17 mouse cellular contexts compared by ENCODE assay signal in genomic region chr17:24119446-24119845, GRCm38 (mm10).
"Had no signal": no experiment of that assay in that cellular context is flagged by ENCODE, and none has a peak within 500 bp of the region (broad histone marks: within the 10 kb centered on the region; RNA-seq: fewer than 3 reads in every experiment).

No protein-coding gene starts in this region.

- H3K4me1 ChIP-seq: kidney, embryonic 15.5 days; midbrain, embryonic 12.5 days; neural tube, embryonic 13.5 days had no signal

- H3K4me3 ChIP-seq: kidney, embryonic 15.5 days; left cerebral cortex, adult 2 months; midbrain, embryonic 12.5 days; midbrain, embryonic 15.5 days; neural tube, embryonic 13.5 days had no signal

- H3K27ac ChIP-seq: kidney, embryonic 15.5 days; left cerebral cortex, adult 2 months; liver, embryonic 14.5 days; macrophage; midbrain, embryonic 12.5 days; midbrain, embryonic 15.5 days; neural tube, embryonic 13.5 days had no signal

- DNase-seq: kidney, adult 8-10 months; kidney, postnatal 10 days; kidney, postnatal 36 days; layer of hippocampus, postnatal 36 days; liver, postnatal 0 days; lung, embryonic 14.5 days; retina, postnatal 1 day; right cerebral cortex, postnatal 25 days; thymus, postnatal 25 days had no signal

- H3K27me3 ChIP-seq: kidney, embryonic 15.5 days; midbrain, embryonic 12.5 days; midbrain, embryonic 15.5 days; neural tube, embryonic 13.5 days had no signal

- H3K36me3 ChIP-seq: kidney, embryonic 15.5 days; midbrain, embryonic 12.5 days; midbrain, embryonic 15.5 days had no signal

- H3K4me2 ChIP-seq: kidney, embryonic 15.5 days; liver, embryonic 11.5 days; lung, embryonic 14.5 days; midbrain, embryonic 12.5 days; midbrain, embryonic 15.5 days; neural tube, embryonic 13.5 days had no signal
